ENCODE assay signal across 9 mouse cellular contexts in genomic region chr5:149611476-149612164, GRCm38 (mm10). TPM values are rescaled to one million over a fixed set of nuclear protein-coding genes. Genes with fewer than 3 reads are reported as not detected.
DNase-seq lines count a peak whose midpoint lies in the region; ATAC-seq lines count a peak whose summit lies in the region.
"Had no signal": no experiment of that assay in that cellular context is flagged by ENCODE, and none has a peak within 500 bp of the region (broad histone marks: within the 10 kb centered on the region; RNA-seq: fewer than 3 reads in every experiment).

No protein-coding gene starts in this region.

- no peak overlapping the region for H3K9ac ChIP-seq in hindbrain, embryonic 12.5 days
- H3K9ac ChIP-seq: lung, embryonic 15.5 days had no signal

- 66% methylated on average over 16 of the region's 16 CpGs for WGBS in hindbrain, embryonic 12.5 days

- no peaks in the 10 kb centered on the region for H3K27me3 ChIP-seq in hindbrain, embryonic 12.5 days
- H3K27me3 ChIP-seq: lung, embryonic 15.5 days had no signal

- H3K4me2 ChIP-seq in hindbrain, embryonic 12.5 days (replicated peaks): no peak overlapping the region
- H3K4me2 ChIP-seq: lung, embryonic 15.5 days had no signal

- peaks cover 21% of the 10 kb centered on the region for H3K36me3 ChIP-seq in hindbrain, embryonic 12.5 days

- DNase-seq in heart, adult 11 months: peak; percentile 89
- no peak for DNase-seq in heart, adult 8-10 months (ENCODE audit: low spot score)
- peak; percentile 53 for DNase-seq in brain, adult 2 months (ENCODE audit: low read depth, low spot score)
- peak; percentile 52 for DNase-seq in layer of hippocampus, adult 9-11 months
- DNase-seq in thymus, postnatal 25 days: no peak
- DNase-seq in urinary bladder, postnatal 10 days (ENCODE audit: low spot score): no peak
- DNase-seq in thymus, adult 18-20 months: no peak

- H3K9me3 ChIP-seq in hindbrain, embryonic 12.5 days (replicated peaks): no peaks in the 10 kb centered on the region
- H3K9me3 ChIP-seq: lung, embryonic 15.5 days had no signal

- peak overlapping the region; percentile 3; the same call in 1 of the 2 replicates for H3K27ac ChIP-seq in hindbrain, embryonic 12.5 days
- H3K27ac ChIP-seq: lung, embryonic 15.5 days had no signal

- H3K4me3 ChIP-seq in hindbrain, embryonic 12.5 days: no peak overlapping the region
- H3K4me3 ChIP-seq: lung, embryonic 15.5 days had no signal

- ATAC-seq in hindbrain, embryonic 12.5 days (ENCODE audit: low FRiP score): peak; percentile 11; the same call in 1 of the 2 replicates

- peaks cover 17% of the 10 kb centered on the region for H3K4me1 ChIP-seq in hindbrain, embryonic 12.5 days
- H3K4me1 ChIP-seq: lung, embryonic 15.5 days had no signal

RNA-seq across cellular contexts. Expression of gene Hsph1, which starts 24.6 kb away (rescaled TPM):
- total RNA-seq in heart, adult 8-10 months (2022): 10 to 100 TPM; 43.9 to 80.9 (median 65.3) TPM
- 93.9 and 95.3 TPM in 2 replicates for polyA plus RNA-seq in hindbrain, embryonic 12.5 days (2016; fragmentation: Nextera tagmentation; extraction: Ambion mirVana)

Comparison
In these comparisons a context has a peak if more than half of its experiments do, and no peak if none do; other contexts are left out.
1. DNase-seq: peak in heart, adult 11 months (single experiment), brain, adult 2 months (single experiment) and layer of hippocampus, adult 9-11 months (single experiment); none in heart, adult 8-10 months (single experiment), thymus, postnatal 25 days (single experiment), urinary bladder, postnatal 10 days (single experiment) and thymus, adult 18-20 months (0 of 2).